Mouse (Mus musculus) hindbrain, embryonic 16.5 days (tissue): Measurements from ENCODE around the gene Ankrd24. TPM values are rescaled to one million over a fixed set of nuclear protein-coding genes. Genes with fewer than 3 reads are reported as not detected.

Experiments used
- ATAC-seq: fragments of 200-750 bp; cut with Nextera tagmentation; 2 replicates; pipeline ENCODE4 v1.8.0; 2017; ENCODE audit warnings: moderate TSS enrichment, moderate library complexity
- H3K27ac ChIP-seq: fragments of 300-500 bp; sonication (generic); 2 replicates; pipeline ENCODE4 v1.5.1; 2014; ENCODE audit warnings: low read depth, mild to moderate bottlenecking, control low read depth, low read length, moderate library complexity
- H3K27me3 ChIP-seq: fragments of 300-500 bp; sonication (generic); replicated peaks from 2 replicates; pipeline ENCODE4 v1.6.1; 2014; ENCODE audit warnings: low read length; ENCODE audit not compliant: control insufficient read depth, insufficient read depth
- H3K36me3 ChIP-seq: fragments of 300-500 bp; sonication (generic); 2 replicates; pipeline ENCODE4 v1.6.1; 2014; ENCODE audit warnings: mild to moderate bottlenecking, low read length, moderate library complexity, mixed read lengths; ENCODE audit not compliant: control insufficient read depth, insufficient read depth
- H3K4me1 ChIP-seq: fragments of 300-500 bp; sonication (generic); 2 replicates; pipeline ENCODE4 v1.6.1; 2014; ENCODE audit warnings: low read depth, low read length; ENCODE audit not compliant: control insufficient read depth, insufficient read depth
- H3K4me2 ChIP-seq: fragments of 300-500 bp; sonication (generic); 2 replicates; pipeline ENCODE4 v1.6.1; 2014; ENCODE audit warnings: mild to moderate bottlenecking, low read length, control low read depth, moderate library complexity
- H3K4me3 ChIP-seq: fragments of 300-500 bp; sonication (generic); 2 replicates; pipeline ENCODE4 v1.5.1; 2014; ENCODE audit warnings: mild to moderate bottlenecking, low read length, control low read depth, moderate library complexity
- H3K9ac ChIP-seq: fragments of 300-500 bp; sonication (generic); 2 replicates; pipeline ENCODE4 v1.6.1; 2014; ENCODE audit warnings: low read depth, mild to moderate bottlenecking, control low read depth, low read length, moderate library complexity
- H3K9me3 ChIP-seq: fragments of 300-500 bp; sonication (generic); 2 replicates; pipeline ENCODE4 v1.6.1; 2014; ENCODE audit warnings: mild to moderate bottlenecking, low read length, moderate library complexity; ENCODE audit not compliant: control insufficient read depth
- WGBS: fragments of 180-500 bp; shearing (Covaris S2); extraction: QIAGEN DNeasy Blood & Tissue Kit; methylation state at CpG from one replicate; pipeline ENCODE4 v1.1.7; 2014; 5-methylcytosine and 5-hydroxymethylcytosine counted together
- polyA plus RNA-seq: library from polyadenylated mRNA; unstranded; fragments of >200 nt; fragmentation: Nextera tagmentation; extraction: Ambion mirVana; gene quantifications from 2 replicates; pipeline ENCODE4 v1.2.1, GENCODE M21; 2015

The Ankrd24 gene
- polyA plus RNA-seq, result 18.2 and 19.2 TPM in 2 replicates

DNA sequence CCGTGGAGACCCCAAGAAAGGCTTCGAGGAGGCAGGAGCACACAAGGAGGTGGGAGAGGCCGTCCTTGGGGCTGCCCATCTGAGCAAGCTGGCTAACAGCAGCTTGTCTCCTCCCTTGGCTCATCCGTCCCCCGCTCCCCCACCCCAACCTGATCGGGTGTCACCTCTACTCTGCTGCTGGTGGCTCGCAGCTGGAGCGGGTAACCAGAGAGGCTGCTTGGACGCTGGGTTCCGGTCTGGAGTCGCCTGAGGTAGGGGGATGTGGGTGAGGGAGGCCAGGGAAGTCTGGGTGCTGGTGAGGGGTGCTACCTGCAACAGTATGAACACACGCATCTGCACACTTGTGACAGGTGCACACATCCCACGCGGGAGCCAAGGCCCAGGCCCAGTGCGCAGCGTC, at the start of gene Ankrd24:
Gene Ankrd24 (plus strand): TSS at position 151 of the 400 bp plus-strand sequence.
- no peak for ATAC-seq
- 80% methylated on average over 16 of the region's 16 CpGs for WGBS

DNA sequence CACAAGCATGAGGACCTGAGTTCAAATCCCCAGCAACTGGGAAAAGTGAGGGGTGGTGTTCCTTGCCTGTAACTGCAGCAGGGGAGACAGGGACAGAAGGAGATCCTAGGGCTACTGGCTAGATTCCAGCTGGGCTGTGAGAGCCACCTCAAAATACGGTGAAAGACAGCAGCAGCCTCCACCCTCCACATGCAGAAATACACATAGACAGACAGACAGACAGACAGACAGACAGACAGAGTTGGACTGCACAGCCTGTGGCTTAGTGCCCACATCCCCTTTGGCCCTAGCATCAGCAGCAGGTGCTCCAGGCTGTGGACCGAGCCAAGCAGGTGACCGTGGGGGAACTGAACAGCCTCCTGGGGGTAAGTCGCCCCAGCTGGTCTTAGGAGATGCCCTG, 48.4 kb upstream of the Ankrd24 start:
- no peaks in the 10 kb centered on the region for H3K36me3 ChIP-seq
- no peak overlapping the region for H3K4me2 ChIP-seq
- no peak for ATAC-seq
- 59% methylated on average over 4 of the region's 4 CpGs for WGBS
- peaks cover 13% of the 10 kb centered on the region for H3K4me1 ChIP-seq
- peaks cover 32% of the 10 kb centered on the region for H3K27me3 ChIP-seq
- H3K4me3 ChIP-seq, result no peak overlapping the region
- H3K9ac ChIP-seq, result no peak overlapping the region
- no peak overlapping the region for H3K27ac ChIP-seq
- H3K9me3 ChIP-seq, result no peaks in the 10 kb centered on the region

More for the DNA sequence above, at the start of gene Ankrd24:
- Histone ChIP-seq H3K9ac (peak within 1 kb of the TSS; percentile 87), H3K4me1 (peaks cover 19% of the 10 kb centered on the region), H3K4me2 (peak within 1 kb of the TSS; percentile 93), H3K27ac (peak within 1 kb of the TSS; percentile 87), H3K9me3 (no peaks in the 10 kb centered on the region), H3K4me3 (peak within 1 kb of the TSS; percentile 84), H3K27me3 (peaks cover 4% of the 10 kb centered on the region; the same call in 1 of the 2 replicates), H3K36me3 (peaks cover 6% of the 10 kb centered on the region)

DNA sequence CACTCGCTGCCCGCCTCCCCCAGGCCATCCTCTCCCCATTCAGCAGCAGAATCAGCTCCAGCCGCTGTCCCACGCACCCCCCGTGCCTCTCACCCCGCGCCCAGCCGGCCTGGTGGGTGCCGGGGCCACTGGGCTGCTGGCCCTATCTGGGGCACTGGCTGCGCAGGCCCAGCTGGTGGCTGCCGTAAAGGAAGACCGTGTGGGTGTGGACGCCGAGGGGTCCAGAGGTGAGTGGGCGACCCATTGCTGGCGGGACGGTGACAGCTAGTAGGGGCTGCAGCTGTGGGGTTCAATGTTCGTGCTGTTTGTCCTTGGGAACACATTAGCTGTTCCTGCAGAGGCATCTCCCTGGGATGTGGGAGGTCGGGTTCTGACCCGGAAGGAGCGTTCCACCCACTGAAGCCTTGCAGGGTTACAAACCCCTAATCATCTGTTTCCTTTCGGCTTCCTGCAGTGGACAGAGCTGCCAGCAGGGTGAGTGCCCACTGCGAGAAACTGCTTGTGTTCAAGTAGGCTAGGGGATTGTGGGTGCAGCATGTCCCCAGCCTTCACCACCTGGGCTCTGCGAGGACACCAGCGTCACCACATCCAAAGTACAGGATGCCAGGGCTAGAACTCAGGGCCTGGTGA, 47.8 kb upstream of the Ankrd24 start:
- no peak for ATAC-seq
- no peaks in the 10 kb centered on the region for H3K9me3 ChIP-seq
- no peak overlapping the region for H3K4me2 ChIP-seq
- no peak overlapping the region for H3K4me3 ChIP-seq
- H3K27ac ChIP-seq, result no peak overlapping the region
- no peak overlapping the region for H3K9ac ChIP-seq
- H3K4me1 ChIP-seq, result peaks cover 10% of the 10 kb centered on the region
- peaks cover 32% of the 10 kb centered on the region for H3K27me3 ChIP-seq
- no peaks in the 10 kb centered on the region for H3K36me3 ChIP-seq
- WGBS, result 58% methylated on average over 25 of the region's 25 CpGs

DNA sequence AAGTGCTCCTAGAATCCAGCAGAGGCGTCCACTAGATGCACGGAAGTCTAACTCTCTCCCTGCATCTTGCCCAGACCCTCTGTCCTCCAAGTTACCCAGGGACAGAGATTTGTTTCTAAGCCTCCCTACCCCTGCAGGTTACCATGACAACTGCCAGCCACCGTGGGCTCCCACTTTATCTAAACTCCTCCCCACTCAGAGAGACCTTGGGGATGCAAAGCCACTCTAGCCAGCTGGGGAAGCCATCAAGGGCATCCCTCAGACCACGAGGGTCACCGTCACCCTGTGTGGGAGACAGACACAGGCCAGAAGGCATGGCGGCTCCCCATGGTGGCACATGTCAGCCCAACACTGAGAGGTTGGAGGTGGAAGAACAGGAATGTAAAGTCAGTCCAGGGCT, 45.0 kb upstream of the Ankrd24 start:
- no peak for ATAC-seq
- Histone ChIP-seq H3K36me3 (0 out of 2 replicates have a peak, but pooled peaks cover 4% of the 10 kb centered on the region), H3K4me1 (peaks cover 3% of the 10 kb centered on the region; the same call in 1 of the 2 replicates), H3K4me3 (no peak overlapping the region), H3K4me2 (no peak overlapping the region), H3K9me3 (no peaks in the 10 kb centered on the region), H3K27me3 (peaks cover 29% of the 10 kb centered on the region), H3K9ac (no peak overlapping the region), H3K27ac (no peak overlapping the region)
- 41% methylated on average over 6 of the region's 6 CpGs for WGBS

DNA sequence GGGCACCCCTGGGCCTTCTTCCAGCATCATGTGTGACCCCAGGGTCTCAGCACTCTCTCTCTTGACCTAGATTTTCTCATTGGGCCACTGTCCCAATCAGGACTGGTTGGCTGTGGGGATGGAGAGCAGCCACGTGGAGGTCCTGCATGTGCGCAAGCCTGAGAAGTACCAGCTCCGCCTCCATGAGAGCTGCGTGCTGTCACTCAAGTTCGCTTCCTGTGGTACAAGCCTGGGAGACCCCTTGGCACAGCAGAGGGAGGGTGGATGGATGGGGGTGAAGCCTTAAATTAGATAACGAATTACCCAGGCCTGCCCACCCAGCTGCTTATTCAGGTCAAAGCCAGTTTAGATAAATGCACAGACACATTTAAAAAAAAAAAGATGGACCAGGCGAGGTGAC, 39.6 kb upstream of the Ankrd24 start:
- Histone ChIP-seq H3K36me3 (0 out of 2 replicates have a peak, but pooled peaks cover 4% of the 10 kb centered on the region), H3K27ac (no peak overlapping the region), H3K4me2 (no peak overlapping the region), H3K4me1 (no peaks in the 10 kb centered on the region), H3K9me3 (no peaks in the 10 kb centered on the region), H3K27me3 (peaks cover 34% of the 10 kb centered on the region), H3K9ac (no peak overlapping the region), H3K4me3 (no peak overlapping the region)
- 66% methylated on average over 7 of the region's 7 CpGs for WGBS
- ATAC-seq, result no peak

DNA sequence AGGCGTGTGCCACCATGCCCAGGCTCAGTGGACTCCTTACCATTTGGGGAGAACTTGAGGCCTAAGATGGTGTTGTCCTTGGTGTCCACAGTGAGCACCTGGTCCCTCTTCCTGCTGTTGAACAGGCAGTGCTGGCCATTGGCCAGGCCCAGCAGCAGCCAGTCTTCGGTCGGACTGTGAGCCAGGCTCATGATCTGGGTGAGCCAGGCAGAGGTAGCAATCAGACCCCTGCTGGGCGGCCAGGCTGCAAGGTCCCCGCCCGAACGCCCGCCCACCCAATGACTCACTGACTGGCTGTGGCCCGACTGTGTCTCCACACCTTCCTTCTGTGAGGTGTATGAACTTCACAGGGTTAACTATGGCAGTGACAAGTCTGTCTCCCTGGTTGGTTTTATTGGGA, 36.5 kb upstream of the Ankrd24 start:
- Histone ChIP-seq H3K4me1 (peaks cover 15% of the 10 kb centered on the region), H3K27ac (no peak overlapping the region), H3K9me3 (no peaks in the 10 kb centered on the region), H3K4me3 (no peak overlapping the region), H3K9ac (no peak overlapping the region), H3K4me2 (no peak overlapping the region), H3K27me3 (peaks cover 32% of the 10 kb centered on the region), H3K36me3 (0 out of 2 replicates have a peak, but pooled peaks cover 4% of the 10 kb centered on the region)
- no peak for ATAC-seq
- 66% methylated on average over 9 of the region's 9 CpGs for WGBS

DNA sequence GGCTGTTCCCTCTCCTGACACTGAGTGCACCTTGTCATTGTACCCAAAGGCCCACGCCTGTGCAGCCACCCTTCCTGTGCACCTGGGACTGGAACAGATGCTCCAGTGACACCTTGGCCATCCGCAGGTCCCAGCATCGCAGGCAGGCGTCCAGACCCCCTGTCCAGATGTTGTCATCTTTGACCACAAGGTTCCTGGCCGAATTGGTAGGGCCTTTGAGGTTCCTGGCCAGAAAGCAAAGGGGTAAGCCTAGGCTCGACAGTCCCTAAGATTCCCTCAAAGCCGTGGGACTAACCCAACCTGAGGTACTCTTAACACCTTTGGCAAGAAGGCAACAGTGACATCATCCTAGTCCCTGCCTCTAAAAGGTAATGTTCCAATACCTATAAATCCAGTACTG, 35.7 kb upstream of the Ankrd24 start:
- Histone ChIP-seq H3K9ac (no peak overlapping the region), H3K4me2 (no peak overlapping the region), H3K27ac (no peak overlapping the region), H3K4me1 (peaks cover 22% of the 10 kb centered on the region), H3K36me3 (0 out of 2 replicates have a peak, but pooled peaks cover 2% of the 10 kb centered on the region), H3K27me3 (peaks cover 26% of the 10 kb centered on the region), H3K4me3 (no peak overlapping the region), H3K9me3 (no peaks in the 10 kb centered on the region)
- ATAC-seq, result no peak
- WGBS, result 79% methylated on average over 7 of the region's 7 CpGs

DNA sequence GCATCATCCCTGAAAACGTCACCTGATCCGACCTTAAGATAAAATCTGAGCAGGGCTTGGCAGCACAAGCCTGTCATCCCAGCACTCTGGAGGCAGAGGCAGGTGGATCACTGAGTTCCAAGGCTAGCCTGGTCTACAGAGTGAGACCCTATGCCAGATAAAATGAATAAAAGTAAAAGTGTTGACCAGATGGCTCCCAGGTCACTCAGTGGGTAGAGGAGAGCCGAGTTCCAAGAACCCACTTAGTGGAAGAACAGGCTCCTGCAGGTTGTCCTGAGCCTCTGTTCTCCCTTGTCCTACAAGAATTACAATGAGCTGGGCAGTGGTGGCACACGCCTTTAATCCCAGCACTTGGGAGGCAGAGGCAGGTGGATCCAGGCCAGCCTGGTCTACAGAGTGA, 35.1 kb upstream of the Ankrd24 start:
- Histone ChIP-seq H3K4me2 (no peak overlapping the region), H3K4me1 (peaks cover 24% of the 10 kb centered on the region), H3K27ac (no peak overlapping the region), H3K4me3 (no peak overlapping the region), H3K27me3 (peaks cover 26% of the 10 kb centered on the region), H3K9ac (no peak overlapping the region), H3K9me3 (no peaks in the 10 kb centered on the region), H3K36me3 (no peaks in the 10 kb centered on the region)
- WGBS, result 69% methylated on average over 4 of the region's 4 CpGs
- no peak for ATAC-seq

DNA sequence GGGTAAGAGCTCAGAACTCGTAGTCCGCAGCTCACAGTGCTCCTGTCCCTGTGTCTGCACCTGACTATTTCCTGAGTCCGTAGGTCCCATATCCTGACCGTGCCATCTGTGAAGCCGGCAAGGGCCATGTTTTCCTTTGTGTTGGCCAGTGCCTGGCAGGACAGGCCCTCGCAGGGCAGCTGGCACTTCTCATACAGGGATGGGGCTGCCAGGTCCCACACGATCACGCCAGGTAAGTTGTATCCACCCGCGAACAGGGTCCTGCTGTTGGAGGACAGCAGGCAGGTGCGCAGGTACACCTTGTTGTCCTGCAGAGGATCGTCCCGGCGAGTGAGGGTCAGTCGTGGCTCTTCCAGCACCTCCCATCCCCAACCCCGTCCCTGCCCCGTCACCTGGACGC, 34.4 kb upstream of the Ankrd24 start:
- peaks cover 24% of the 10 kb centered on the region for H3K4me1 ChIP-seq
- no peaks in the 10 kb centered on the region for H3K36me3 ChIP-seq
- no peak overlapping the region for H3K9ac ChIP-seq
- H3K27ac ChIP-seq, result no peak overlapping the region
- no peak overlapping the region for H3K4me3 ChIP-seq
- no peaks in the 10 kb centered on the region for H3K9me3 ChIP-seq
- 72% methylated on average over 16 of the region's 18 CpGs for WGBS
- peaks cover 26% of the 10 kb centered on the region for H3K27me3 ChIP-seq
- no peak overlapping the region for H3K4me2 ChIP-seq
- ATAC-seq, result no peak
